ENCODE assay signal across 30 mouse cellular contexts in the genomic region with DNA sequence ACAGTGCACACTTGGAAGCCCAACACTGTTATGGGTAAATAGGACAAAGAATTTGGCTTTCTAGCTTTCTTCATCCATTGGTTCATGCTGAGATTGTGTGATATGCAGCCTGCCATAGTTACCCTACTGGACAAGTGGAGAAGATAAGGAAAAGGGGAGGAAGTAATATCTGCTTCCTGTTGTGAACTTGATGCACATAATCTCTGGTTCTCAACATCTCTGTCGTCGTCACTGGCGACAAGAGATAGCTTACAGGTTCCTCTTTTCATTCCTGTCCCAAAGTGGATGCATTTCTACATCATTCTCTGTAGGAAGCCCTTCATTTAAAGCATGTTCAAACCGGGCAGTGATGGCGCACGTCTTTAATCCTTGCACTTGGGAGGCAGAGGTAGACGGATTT.
DNase-seq lines count a peak whose midpoint lies in the region; ATAC-seq and TF ChIP-seq lines count a peak whose summit lies in the region.
"Had no signal": no experiment of that assay in that cellular context is flagged by ENCODE, and none has a peak within 500 bp of the region (broad histone marks: within the 10 kb centered on the region; RNA-seq: fewer than 3 reads in every experiment).

No protein-coding gene starts in this region.

- H3K9me3 ChIP-seq in MEL (replicated peaks; ENCODE audit: insufficient read depth, low read length), result no peaks in the 10 kb centered on the region
- H3K9me3 ChIP-seq: embryonic facial prominence, embryonic 10.5 days; embryonic facial prominence, embryonic 13.5 days; forebrain, embryonic 12.5 days; forebrain, embryonic 15.5 days; G1E; heart, embryonic 10.5 days; heart, embryonic 13.5 days; hindbrain, embryonic 10.5 days; hindbrain, embryonic 13.5 days; intestine, embryonic 15.5 days had no signal

- peak; percentile 58 for ATAC-seq in granulocyte monocyte progenitor cell, adult 5-6 weeks (replicated peaks; ENCODE audit: poor library complexity, severe bottlenecking)
- ATAC-seq in megakaryocyte progenitor cell, adult 5-6 weeks (replicated peaks; ENCODE audit: poor library complexity), result peak; percentile 58
- no peak for ATAC-seq in CD4-positive, CD25-positive, alpha-beta regulatory T cell, adult 4 months
- ATAC-seq: activated CD4-positive, CD25-positive, alpha-beta regulatory T cell, adult 4 months; forebrain, embryonic 15.5 days; hindbrain, embryonic 16.5 days; intestine, embryonic 15.5 days had no signal

- peaks cover 0 to 4% of the 10 kb centered on the region in 2 experiments; a peak in 2 of 4 replicates for H3K4me1 ChIP-seq in MEL (ENCODE audit: control insufficient read depth in 1 of 2, insufficient read depth in 2 of 2, low read length in 2 of 2)
- no peaks in the 10 kb centered on the region for H3K4me1 ChIP-seq in cerebellum, adult 2 months (ENCODE audit: control insufficient read depth, insufficient read depth, low read length)
- H3K4me1 ChIP-seq: embryonic facial prominence, embryonic 10.5 days; forebrain, embryonic 12.5 days; forebrain, embryonic 15.5 days; heart, embryonic 10.5 days; heart, embryonic 13.5 days; hindbrain, embryonic 10.5 days; hindbrain, embryonic 13.5 days; intestine, embryonic 15.5 days had no signal

- no peak overlapping the region for H3K27ac ChIP-seq in MEL (ENCODE audit: control insufficient read depth, low read depth, low read length)
- no peak overlapping the region for H3K27ac ChIP-seq in cerebellum, adult 2 months (ENCODE audit: insufficient read depth, low read length)
- H3K27ac ChIP-seq: embryonic facial prominence, embryonic 10.5 days; embryonic facial prominence, embryonic 13.5 days; forebrain, embryonic 12.5 days; forebrain, embryonic 15.5 days; heart, adult 2 months; heart, embryonic 10.5 days; heart, embryonic 13.5 days; hindbrain, embryonic 10.5 days; hindbrain, embryonic 13.5 days; intestine, embryonic 15.5 days had no signal

- H3K79me2 ChIP-seq in MEL (ENCODE audit: control insufficient read depth, insufficient read depth, low read length, poor library complexity), result no peaks in the 10 kb centered on the region

- no peak overlapping the region for H3K4me3 ChIP-seq in MEL (ENCODE audit: control insufficient read depth in 1 of 2, insufficient read depth in 1 of 2, low read depth in 2 of 2, low read length in 2 of 2)
- H3K4me3 ChIP-seq in cerebellum, adult 2 months (replicated peaks; ENCODE audit: insufficient read depth, low read depth, low read length), result no peak overlapping the region
- H3K4me3 ChIP-seq: embryonic facial prominence, embryonic 10.5 days; embryonic facial prominence, embryonic 13.5 days; erythroblast, embryonic 14.5 days; forebrain, embryonic 12.5 days; forebrain, embryonic 15.5 days; heart, adult 2 months; heart, embryonic 10.5 days; heart, embryonic 13.5 days; hindbrain, embryonic 10.5 days; hindbrain, embryonic 13.5 days; intestine, embryonic 15.5 days had no signal

- H3K9ac ChIP-seq in MEL (ENCODE audit: control insufficient read depth, low read depth, low read length, poor library complexity, severe bottlenecking), result no peak overlapping the region
- H3K9ac ChIP-seq: embryonic facial prominence, embryonic 13.5 days; forebrain, embryonic 12.5 days; forebrain, embryonic 15.5 days; heart, embryonic 13.5 days; hindbrain, embryonic 13.5 days; intestine, embryonic 15.5 days had no signal

- no peaks in the 10 kb centered on the region for H3K27me3 ChIP-seq in MEL (ENCODE audit: control insufficient read depth in 1 of 2, insufficient read depth in 2 of 2, low read length in 2 of 2)
- H3K27me3 ChIP-seq in cerebellum, adult 2 months (ENCODE audit: control insufficient read depth, insufficient read depth, low read length), result no peaks in the 10 kb centered on the region
- H3K27me3 ChIP-seq: CH12.LX; embryonic facial prominence, embryonic 13.5 days; forebrain, embryonic 12.5 days; forebrain, embryonic 15.5 days; heart, embryonic 13.5 days; hindbrain, embryonic 13.5 days; intestine, embryonic 15.5 days had no signal

- peak; percentile 26 for DNase-seq in 416B (ENCODE audit: low read depth)
- DNase-seq in MEL (ENCODE audit: low read depth, low spot score), result peak; percentile 73
- DNase-seq in cerebellum, adult 2 months, result no peak
- no peak for DNase-seq in right cerebral cortex, postnatal 25 days
- DNase-seq: adrenal gland, adult 8-10 months; adrenal gland, postnatal 25 days; cerebellum, adult 18-20 months; cerebellum, adult 9-11 months; cerebellum, postnatal 25 days; embryo, embryonic 11 days; gastrocnemius, postnatal 25 days; heart, adult 2 months; heart, postnatal 14 days had no signal

- TF ChIP-seq CTCF in MEL (IDR thresholded peaks at IDR 0.05 in 2 of 3, conservative IDR thresholded peaks at IDR 0.05 in 1 of 3; ENCODE audit: control insufficient read depth in 1 of 3, insufficient read depth in 1 of 3, low read depth in 2 of 3, low read length in 3 of 3, poor library complexity in 1 of 3, severe bottlenecking in 1 of 3), result no peak
- no peak for TF ChIP-seq CTCF in cerebellum, adult 2 months (IDR thresholded peaks at IDR 0.05; ENCODE audit: borderline replicate concordance, insufficient read depth, low read depth, low read length)

- peak; percentile 92 to 95 for TF ChIP-seq EP300 in MEL (IDR thresholded peaks at IDR 0.05; ENCODE audit: low read depth in 1 of 2, low read length in 2 of 2)

- no peak for TF ChIP-seq RAD21 in MEL (IDR thresholded peaks at IDR 0.05; ENCODE audit: low read depth, low read length)

- TF ChIP-seq POLR2A in MEL (IDR thresholded peaks at IDR 0.05; ENCODE audit: control insufficient read depth in 1 of 2, insufficient read depth in 1 of 2, low read depth in 1 of 2, low read length in 2 of 2, poor library complexity in 1 of 2), result no peak
- TF ChIP-seq POLR2A in cerebellum, adult 2 months (IDR thresholded peaks at IDR 0.05; ENCODE audit: borderline replicate concordance, insufficient read depth, low read length), result no peak

- 94% methylated on average over 7 of the region's 7 CpGs for whole genome bisulfite sequencing in cerebellum, adult 2 months

- H3K36me3 ChIP-seq in MEL (ENCODE audit: control insufficient read depth in 1 of 2, insufficient read depth in 2 of 2, low read length in 2 of 2), result peaks cover 0 to 6% of the 10 kb centered on the region in 2 experiments; a peak in 1 of 4 replicates
- H3K36me3 ChIP-seq: embryonic facial prominence, embryonic 10.5 days; embryonic facial prominence, embryonic 13.5 days; forebrain, embryonic 12.5 days; forebrain, embryonic 15.5 days; G1E; heart, embryonic 10.5 days; heart, embryonic 13.5 days; hindbrain, embryonic 10.5 days; hindbrain, embryonic 13.5 days; intestine, embryonic 15.5 days had no signal

TF ChIP-seq in MEL, 35 proteins besides CTCF, POLR2A, EP300 and RAD21:
- TF ChIP-seq CHD1 (IDR thresholded peaks at IDR 0.05; ENCODE audit: low read depth, low read length) (no peak), NELFE (IDR thresholded peaks at IDR 0.05; ENCODE audit: low read depth, low read length) (no peak), MAX (IDR thresholded peaks at IDR 0.05; ENCODE audit: low read length) (no peak), NRF1 (IDR thresholded peaks at IDR 0.05; ENCODE audit: insufficient read depth, low read depth, low read length, poor library complexity, severe bottlenecking) (no peak), TAL1 (IDR thresholded peaks at IDR 0.05; ENCODE audit: low read length) (peak; percentile 55), MYB (IDR thresholded peaks at IDR 0.05; ENCODE audit: low read depth, low read length) (no peak), ZKSCAN1 (IDR thresholded peaks at IDR 0.05; ENCODE audit: low read depth, low read length) (no peak), HCFC1 (IDR thresholded peaks at IDR 0.05; ENCODE audit: low read depth, low read length) (peak; percentile 44; the same call in 1 of the 2 replicates), ELF1 (IDR thresholded peaks at IDR 0.05; ENCODE audit: low read depth, low read length) (peak; percentile 47; the same call in 1 of the 2 replicates), ZMIZ1 (IDR thresholded peaks at IDR 0.05; ENCODE audit: low read depth, low read length) (no peak), MYC (IDR thresholded peaks at IDR 0.05; ENCODE audit: low read depth, low read length) (peak; percentile 57), MAFK (IDR thresholded peaks at IDR 0.05; ENCODE audit: borderline replicate concordance, low read depth, low read length) (no peak), ETS1 (IDR thresholded peaks at IDR 0.05; ENCODE audit: low read depth, low read length) (peak; percentile 61), TCF12 (IDR thresholded peaks at IDR 0.05; ENCODE audit: low read depth, low read length) (peak; percentile 94), SMC3 (IDR thresholded peaks at IDR 0.05; ENCODE audit: low read depth, low read length) (no peak), GATA1 (IDR thresholded peaks at IDR 0.05; ENCODE audit: low read depth, low read length) (peak; percentile 96), SIN3A (IDR thresholded peaks at IDR 0.05; ENCODE audit: low read length) (peak; percentile 17; the same call in 1 of the 2 replicates), RCOR1 (IDR thresholded peaks at IDR 0.05; ENCODE audit: low read depth, low read length) (peak; percentile 84)
TF ChIP-seq in MEL: peak in this region for 9.

Comparison
In these comparisons a context has a peak if more than half of its experiments do, and no peak if none do; other contexts are left out.
1. DNase-seq: peak in 416B (single experiment) and MEL (single experiment); none in cerebellum, adult 2 months (0 of 2) and right cerebral cortex, postnatal 25 days (single experiment).